Mouse (Mus musculus) lung, adult 2 months (tissue): ENCODE results near the gene Taf5.

Source experiments
- CTCF ChIP-seq: fragments of 200-500 bp; IDR thresholded peaks from 2 replicates; pipeline ENCODE4 v1.5.1; 2011; ENCODE audit warnings: mild to moderate bottlenecking, low read length, control low read depth; ENCODE audit not compliant: insufficient read depth
- POLR2A ChIP-seq: fragments of 200-500 bp; IDR thresholded peaks from 2 replicates; pipeline ENCODE4 v1.6.1; 2011; ENCODE audit warnings: low read depth, mild to moderate bottlenecking, control low read depth, low read length, borderline replicate concordance; ENCODE audit errors: extremely low read depth

DNA sequence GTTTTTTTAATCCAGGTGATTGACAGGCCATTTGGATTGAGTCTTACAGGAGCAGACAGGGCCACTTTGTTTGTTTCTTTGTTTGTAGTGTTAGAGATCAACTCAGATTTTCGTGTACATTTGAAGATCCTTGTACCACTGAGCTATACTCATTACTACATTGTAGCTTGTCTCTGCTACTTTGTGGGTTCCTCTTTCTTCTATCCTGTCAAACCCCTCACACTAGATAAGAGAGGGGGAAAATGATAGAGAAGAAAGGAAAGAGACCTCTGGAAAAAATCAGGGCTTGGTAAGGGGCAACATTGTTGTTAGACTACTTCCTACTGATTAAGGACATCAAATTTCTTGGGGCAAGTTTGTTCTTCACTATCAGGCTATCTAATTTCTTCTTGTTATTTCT lies 9.9 kb upstream of the Taf5 start:
- TF ChIP-seq CTCF = no peak
- TF ChIP-seq POLR2A = no peak
